Mouse (Mus musculus) small intestine, adult 2 months (tissue): Measurements from ENCODE around the gene Rufy1. TPM values are rescaled to one million over a fixed set of nuclear protein-coding genes. Genes with fewer than 3 reads are reported as not detected.

ENCODE experiments used
- H3K27ac ChIP-seq: fragments of 200-500 bp; 2 replicates; pipeline ENCODE4 v1.5.1; 2012; ENCODE audit warnings: low read depth, low read length, control low read depth, inconsistent platforms; ENCODE audit not compliant: insufficient read depth
- H3K27me3 ChIP-seq: fragments of 200-500 bp; 2 replicates; pipeline ENCODE4 v1.6.1; 2012; ENCODE audit warnings: mild to moderate bottlenecking, moderate library complexity, low read length, inconsistent platforms; ENCODE audit not compliant: control insufficient read depth, insufficient read depth
- H3K36me3 ChIP-seq: fragments of 200-500 bp; 2 replicates; pipeline ENCODE4 v1.6.1; 2012; ENCODE audit warnings: mild to moderate bottlenecking, low read length, control low read depth, inconsistent platforms; ENCODE audit not compliant: control insufficient read depth, insufficient read depth
- H3K4me1 ChIP-seq: fragments of 200-500 bp; 2 replicates; pipeline ENCODE4 v1.6.1; 2012; ENCODE audit warnings: low read length, inconsistent platforms, mixed read lengths; ENCODE audit not compliant: control insufficient read depth, insufficient read depth, insufficient read length
- H3K4me3 ChIP-seq: fragments of 200-500 bp; 2 replicates; pipeline ENCODE4 v1.5.1; 2012; ENCODE audit warnings: low read depth, mild to moderate bottlenecking, control low read depth, inconsistent platforms, low read length, moderate library complexity
- CTCF ChIP-seq: fragments of 200-500 bp; IDR thresholded peaks from 2 replicates; pipeline ENCODE4 v1.5.1; 2012; ENCODE audit warnings: low read depth, mild to moderate bottlenecking, control low read depth, inconsistent platforms, low read length, moderate library complexity, mixed read lengths; ENCODE audit not compliant: insufficient replicate concordance, insufficient read length; ENCODE audit errors: extremely low read depth
- POLR2A ChIP-seq: fragments of 200-500 bp; IDR thresholded peaks from 2 replicates; pipeline ENCODE4 v1.6.1; 2012; ENCODE audit warnings: low read depth, mild to moderate bottlenecking, control low read depth, inconsistent platforms, low read length, moderate library complexity
- WGBS: fragments of 180-500 bp; shearing (Covaris S2); methylation state at CpG from one replicate; pipeline ENCODE4 v1.1.7; 2018; 5-methylcytosine and 5-hydroxymethylcytosine counted together
- polyA plus RNA-seq: library from polyadenylated mRNA; depleted of rRNA; stranded (reverse); fragments of >200 nt; gene quantifications from 2 replicates; pipeline ENCODE4 v1.2.3, GENCODE M21; 2012; rRNA removed

The Rufy1 gene
- polyA plus RNA-seq = 8.0 and 15.8 TPM in 2 replicates

DNA sequence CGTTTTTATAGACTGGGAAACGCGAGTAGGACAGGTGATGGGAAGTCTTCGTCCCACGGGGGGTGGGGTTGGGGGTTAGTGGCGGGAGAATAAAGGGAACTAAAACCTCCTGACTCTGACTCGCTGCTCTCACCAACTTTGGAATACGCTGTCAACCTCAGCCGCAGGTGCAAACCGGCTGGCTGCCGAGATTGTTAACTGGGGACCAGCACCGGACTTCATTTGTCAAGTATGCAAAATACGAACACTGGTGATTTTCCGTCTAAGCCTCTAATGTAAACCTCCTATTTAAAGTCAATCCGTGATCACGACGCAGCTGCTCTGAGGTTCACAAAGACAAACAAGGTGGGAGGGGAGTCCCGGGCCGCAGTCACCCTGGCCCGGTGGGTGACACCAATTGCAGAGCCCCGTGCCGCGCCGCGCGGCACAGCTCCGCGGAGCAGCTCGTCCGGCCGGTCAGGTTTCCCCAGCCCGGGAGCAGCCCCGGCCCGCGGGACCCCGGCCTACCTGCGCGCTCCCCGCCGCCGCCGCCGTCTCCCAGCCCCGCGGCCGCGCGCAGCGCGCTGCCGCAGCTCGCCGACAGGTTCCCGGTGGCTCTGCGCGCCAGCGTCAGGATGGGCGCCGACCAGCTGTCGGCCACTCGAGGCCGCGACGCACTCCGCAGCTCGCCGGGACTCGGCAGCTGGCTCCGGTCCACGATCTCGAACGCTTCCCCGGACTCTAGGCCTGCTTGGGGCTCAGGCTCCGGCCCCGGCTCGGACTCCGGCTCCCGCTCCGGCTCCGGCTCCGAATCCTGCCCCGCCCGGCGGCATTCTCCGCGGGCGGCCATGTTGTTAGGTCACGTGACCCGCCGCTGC lies at the start of gene Rufy1:
Gene Rufy1, minus strand, starts transcription at position 849 of the 857 bp plus-strand sequence.
- H3K4me1 ChIP-seq = 0 out of 2 replicates have a peak, but pooled peaks cover 2% of the 10 kb centered on the region
- 0 out of 2 replicates have a peak, but pooled peaks cover 1% of the 10 kb centered on the region for H3K36me3 ChIP-seq
- TF ChIP-seq CTCF (no peak), POLR2A (peak; percentile 87)
- H3K27me3 ChIP-seq = no peaks in the 10 kb centered on the region
- H3K4me3 ChIP-seq = peak within 1 kb of the TSS; percentile 76
- H3K27ac ChIP-seq = peak within 1 kb of the TSS; percentile 87
- WGBS = under 1% methylated on average over 90 of the region's 90 CpGs

DNA sequence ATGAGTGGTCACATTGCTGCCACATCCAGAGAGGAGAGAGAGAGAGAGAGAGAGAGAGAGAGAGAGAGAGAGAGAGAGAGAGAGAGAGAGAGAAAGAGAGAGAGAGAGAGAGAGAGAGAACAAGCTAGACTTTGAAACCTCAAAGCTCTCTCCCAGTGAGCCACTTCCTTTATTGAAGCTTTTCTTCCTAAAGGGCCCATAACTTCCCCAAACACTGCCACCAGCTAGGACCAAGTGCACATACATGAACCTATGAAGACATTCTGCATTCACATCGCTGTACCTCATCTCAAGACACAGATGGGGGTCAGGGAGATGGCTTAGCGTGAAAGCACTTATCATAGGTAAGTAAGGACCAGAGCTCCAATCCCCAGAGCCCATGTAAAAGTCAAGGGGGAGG lies 47.1 kb upstream of the Rufy1 start:
- TF ChIP-seq CTCF = no peak
- WGBS = 82% methylated on average over 2 of the region's 2 CpGs
- Histone ChIP-seq H3K36me3 (no peaks in the 10 kb centered on the region), H3K27ac (no peak overlapping the region), H3K27me3 (no peaks in the 10 kb centered on the region), H3K4me3 (no peak overlapping the region), H3K4me1 (no peaks in the 10 kb centered on the region)

DNA sequence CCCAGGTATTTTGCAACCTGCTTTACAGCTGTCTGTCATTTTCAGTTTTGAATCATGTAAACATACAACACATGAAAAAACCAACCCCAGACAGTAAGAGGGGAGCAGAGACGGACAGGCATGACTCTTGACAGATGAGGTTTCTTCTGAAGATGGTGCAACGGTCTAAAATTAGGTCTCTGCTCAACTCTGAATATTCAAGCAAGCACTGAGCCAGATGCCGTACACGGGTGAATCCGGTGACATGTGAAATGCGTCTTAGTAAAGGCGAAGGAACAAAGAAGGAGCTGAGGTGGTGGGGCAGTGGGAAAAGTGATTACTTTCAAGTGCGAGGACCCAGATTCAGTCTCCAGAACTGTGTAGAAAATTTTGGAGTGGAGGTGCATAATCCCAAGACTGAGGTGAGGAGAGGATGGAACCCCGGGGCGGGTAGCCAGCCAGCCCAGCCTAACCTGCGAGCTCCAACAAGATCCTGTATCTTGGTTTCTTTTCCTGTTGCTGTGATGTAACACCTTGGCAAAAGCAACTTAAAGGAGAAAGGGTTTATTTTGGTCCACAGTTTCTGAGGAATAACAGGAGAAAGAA lies 46.7 kb upstream of the Rufy1 start:
- TF ChIP-seq POLR2A (no peak), CTCF (no peak)
- no peak overlapping the region for H3K27ac ChIP-seq
- H3K27me3 ChIP-seq = no peaks in the 10 kb centered on the region
- no peak overlapping the region for H3K4me3 ChIP-seq
- H3K36me3 ChIP-seq = no peaks in the 10 kb centered on the region
- no peaks in the 10 kb centered on the region for H3K4me1 ChIP-seq
- 74% methylated on average over 11 of the region's 11 CpGs for WGBS

DNA sequence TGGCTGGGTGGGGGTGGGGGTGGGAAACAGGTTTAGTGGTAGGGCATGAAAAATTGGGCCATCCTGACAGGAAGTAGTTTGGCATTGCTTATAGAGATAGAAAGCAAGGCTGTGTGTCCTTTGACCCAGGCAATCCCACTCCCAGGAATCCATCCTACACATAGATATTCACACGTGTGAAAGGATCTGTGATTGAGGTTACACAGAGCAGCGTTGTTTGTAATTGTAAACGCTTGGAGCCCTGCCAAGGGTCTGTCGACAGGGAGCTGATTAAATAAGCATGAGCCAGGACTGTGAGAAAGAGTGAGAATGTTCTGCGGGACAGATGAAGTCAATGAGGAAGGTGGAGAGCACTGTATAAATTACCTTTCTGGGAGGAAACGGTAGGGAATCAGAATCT lies 46.0 kb upstream of the Rufy1 start:
- H3K4me3 ChIP-seq = no peak overlapping the region
- H3K36me3 ChIP-seq = no peaks in the 10 kb centered on the region
- WGBS = 18% methylated on average over 6 of the region's 6 CpGs
- H3K27me3 ChIP-seq = no peaks in the 10 kb centered on the region
- no peak overlapping the region for H3K27ac ChIP-seq
- H3K4me1 ChIP-seq = no peaks in the 10 kb centered on the region
- TF ChIP-seq CTCF = no peak
- TF ChIP-seq POLR2A = no peak

DNA sequence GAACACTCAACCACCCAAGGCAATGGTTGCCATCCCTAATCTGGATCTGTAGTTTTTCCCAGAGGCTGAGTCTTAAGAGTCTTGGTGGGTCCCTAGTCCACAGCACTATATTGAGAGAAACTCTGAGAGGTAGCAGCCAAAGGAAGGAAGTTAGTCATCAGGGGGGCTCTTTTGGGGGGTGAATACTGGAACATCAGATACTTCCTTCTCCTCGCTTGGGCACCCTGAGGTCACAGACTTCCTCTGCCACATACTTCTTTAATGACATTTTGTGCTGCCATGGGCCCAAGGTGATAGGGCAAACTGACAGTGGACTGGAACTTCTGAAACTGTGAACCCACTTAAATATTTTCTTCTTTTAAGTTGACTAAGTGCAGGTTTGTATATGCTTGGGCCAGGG lies 43.0 kb upstream of the Rufy1 start:
- TF ChIP-seq CTCF = no peak
- no peak for TF ChIP-seq POLR2A
- Histone ChIP-seq H3K27me3 (no peaks in the 10 kb centered on the region), H3K4me3 (no peak overlapping the region), H3K4me1 (no peaks in the 10 kb centered on the region), H3K36me3 (no peaks in the 10 kb centered on the region), H3K27ac (no peak overlapping the region)
- 77% methylated on average over 1 of the region's 1 CpGs for WGBS

DNA sequence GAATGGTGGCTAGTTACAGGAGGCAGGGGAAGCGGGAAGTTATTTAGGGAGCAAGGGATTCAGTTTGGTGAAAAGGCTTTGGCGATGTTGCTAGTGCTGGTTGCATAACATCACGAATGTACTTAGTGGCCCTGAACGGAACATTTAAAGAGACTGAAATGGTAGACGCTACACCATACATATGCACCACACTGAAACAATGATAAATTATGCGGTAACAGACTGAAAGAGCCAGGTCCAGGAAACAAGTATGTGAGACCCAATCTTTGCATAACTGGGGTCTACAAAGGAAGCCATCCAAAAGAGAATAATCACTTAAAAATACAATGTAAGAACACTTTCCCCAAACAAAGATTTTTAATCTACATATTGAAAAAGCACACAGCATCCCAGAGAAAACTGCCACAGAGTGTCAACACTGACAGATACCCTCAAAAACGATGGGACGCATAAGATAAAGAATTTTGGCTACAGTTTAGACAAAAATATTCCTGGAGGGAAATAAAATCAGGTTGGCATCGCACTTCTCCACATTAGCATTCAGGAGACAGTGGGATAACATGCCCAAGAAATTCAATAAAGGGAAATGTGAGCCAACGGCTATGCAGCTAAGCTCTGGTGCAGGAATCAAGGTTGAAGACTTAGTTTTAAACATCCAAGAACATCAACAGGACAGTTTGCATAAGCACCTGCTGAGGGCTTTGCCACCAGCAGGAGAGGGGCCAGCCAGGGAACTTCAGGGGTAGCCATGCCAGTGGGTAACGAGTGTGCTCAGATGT lies 41.4 kb upstream of the Rufy1 start:
- Histone ChIP-seq H3K36me3 (no peaks in the 10 kb centered on the region), H3K27me3 (no peaks in the 10 kb centered on the region), H3K4me1 (no peaks in the 10 kb centered on the region), H3K27ac (no peak overlapping the region), H3K4me3 (no peak overlapping the region)
- 89% methylated on average over 11 of the region's 11 CpGs for WGBS
- TF ChIP-seq CTCF (no peak), POLR2A (no peak)

DNA sequence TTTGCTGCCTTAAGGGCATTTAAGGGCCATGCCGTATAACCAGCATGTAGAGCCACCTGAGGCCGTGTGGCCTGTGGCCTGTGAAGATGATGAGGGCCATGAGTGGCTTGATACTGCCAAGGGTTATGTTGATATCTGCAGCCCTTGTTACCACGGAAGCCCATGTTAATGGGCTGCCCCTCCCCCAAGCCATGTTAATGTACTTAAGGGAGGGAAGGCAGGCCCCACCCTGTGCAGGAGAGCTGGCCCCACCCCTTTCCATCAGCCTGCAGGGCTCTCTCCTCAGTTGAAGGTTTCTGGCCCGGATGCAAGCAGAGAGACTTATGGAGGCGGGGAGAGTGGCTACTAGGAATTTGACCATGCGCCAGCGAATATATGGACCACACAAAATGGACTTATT lies 30.6 kb upstream of the Rufy1 start:
- WGBS = 74% methylated on average over 7 of the region's 7 CpGs
- H3K27me3 ChIP-seq = peaks cover 5% of the 10 kb centered on the region; the same call in 1 of the 2 replicates

More for the DNA sequence above, 30.6 kb upstream of the Rufy1 start:
- no peaks in the 10 kb centered on the region for H3K36me3 ChIP-seq
- H3K4me1 ChIP-seq = no peaks in the 10 kb centered on the region
- H3K4me3 ChIP-seq = no peak overlapping the region
- TF ChIP-seq POLR2A (no peak), CTCF (no peak)
- no peak overlapping the region for H3K27ac ChIP-seq
